Mouse (Mus musculus): ENCODE measurements around the gene Nit2. TPM values are rescaled to one million over a fixed set of nuclear protein-coding genes. Genes with fewer than 3 reads are reported as not detected.

The Nit2 gene
- polyA plus RNA-seq, 1 experiment, result 18.4 TPM

DNA sequence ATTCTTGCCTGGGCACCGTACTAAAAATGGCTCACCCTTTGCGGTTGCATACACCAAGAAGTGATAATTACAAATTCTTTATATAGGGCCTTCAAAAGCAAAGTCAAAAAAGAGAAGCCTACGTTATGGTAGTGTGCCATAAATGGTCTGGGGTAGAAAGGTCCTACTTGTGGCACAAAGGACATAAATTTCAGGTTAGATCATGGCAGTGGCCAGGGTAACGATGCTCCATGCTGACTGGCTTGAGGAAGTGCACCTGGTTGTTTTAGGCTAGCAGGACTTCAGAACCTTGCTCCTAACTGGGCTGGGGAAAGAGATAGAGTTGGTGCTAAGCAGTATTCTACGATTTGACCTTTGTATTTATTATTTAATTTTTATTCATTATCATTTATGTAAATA lies 372 bp upstream of the Nit2 start:
- H3K27me3 ChIP-seq (ENCODE audit: control insufficient read depth, insufficient read depth, low read length), result no peaks in the 10 kb centered on the region
- no peak overlapping the region for H3K4me3 ChIP-seq (ENCODE audit: control insufficient read depth, insufficient read depth, low read length)
- no peak overlapping the region for H3K27ac ChIP-seq (ENCODE audit: control insufficient read depth, insufficient read depth, low read length)
- peaks cover 6% of the 10 kb centered on the region; the same call in 1 of the 2 replicates for H3K36me3 ChIP-seq (ENCODE audit: control insufficient read depth, insufficient read depth, low read length)
- TF ChIP-seq POLR2A (IDR thresholded peaks at IDR 0.05; ENCODE audit: control insufficient read depth, extremely low read depth, insufficient read depth, low read length, poor library complexity), result no peak
- no peak for TF ChIP-seq CTCF (IDR thresholded peaks at IDR 0.05; ENCODE audit: borderline replicate concordance, control insufficient read depth, extremely low read depth, insufficient read depth, low read length, poor library complexity)
- H3K4me1 ChIP-seq (replicated peaks; ENCODE audit: control insufficient read depth, insufficient read depth, low read length), result peaks cover 2% of the 10 kb centered on the region
- 20% methylated on average over 5 of the region's 5 CpGs for WGBS
- DNase-seq, result no peak

DNA sequence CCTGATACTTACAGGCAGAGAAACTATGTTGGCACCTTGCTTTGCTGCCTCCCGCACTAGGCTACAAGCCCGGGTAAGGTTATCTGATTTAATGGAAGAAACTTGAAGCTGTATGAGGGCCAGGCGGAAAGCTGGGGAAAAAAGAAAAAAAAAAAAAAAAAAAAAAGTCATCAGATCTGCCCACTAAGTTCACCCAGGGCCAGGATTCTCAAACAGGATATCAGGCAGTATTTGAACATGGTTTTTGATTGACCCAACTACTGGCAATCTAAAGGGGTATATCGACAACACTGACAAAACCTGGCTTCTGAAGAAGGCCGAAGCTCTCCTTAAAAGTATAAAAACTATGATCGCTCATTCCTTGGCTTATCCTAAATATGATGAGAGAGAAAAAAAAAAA lies 1.1 kb downstream of the Nit2 start:
- H3K36me3 ChIP-seq (ENCODE audit: control insufficient read depth, insufficient read depth, low read length), result peaks cover under 1% of the 10 kb centered on the region; the same call in 1 of the 2 replicates
- TF ChIP-seq POLR2A (IDR thresholded peaks at IDR 0.05; ENCODE audit: control insufficient read depth, extremely low read depth, insufficient read depth, low read length, poor library complexity) (no peak), CTCF (IDR thresholded peaks at IDR 0.05; ENCODE audit: borderline replicate concordance, control insufficient read depth, extremely low read depth, insufficient read depth, low read length, poor library complexity) (no peak)
- H3K4me3 ChIP-seq (ENCODE audit: control insufficient read depth, insufficient read depth, low read length), result no peak overlapping the region
- H3K27me3 ChIP-seq (ENCODE audit: control insufficient read depth, insufficient read depth, low read length), result no peaks in the 10 kb centered on the region
- WGBS, result 91% methylated on average over 6 of the region's 6 CpGs
- no peak for DNase-seq
- peaks cover 2% of the 10 kb centered on the region for H3K4me1 ChIP-seq (replicated peaks; ENCODE audit: control insufficient read depth, insufficient read depth, low read length)
- no peak overlapping the region for H3K27ac ChIP-seq (ENCODE audit: control insufficient read depth, insufficient read depth, low read length)

DNA sequence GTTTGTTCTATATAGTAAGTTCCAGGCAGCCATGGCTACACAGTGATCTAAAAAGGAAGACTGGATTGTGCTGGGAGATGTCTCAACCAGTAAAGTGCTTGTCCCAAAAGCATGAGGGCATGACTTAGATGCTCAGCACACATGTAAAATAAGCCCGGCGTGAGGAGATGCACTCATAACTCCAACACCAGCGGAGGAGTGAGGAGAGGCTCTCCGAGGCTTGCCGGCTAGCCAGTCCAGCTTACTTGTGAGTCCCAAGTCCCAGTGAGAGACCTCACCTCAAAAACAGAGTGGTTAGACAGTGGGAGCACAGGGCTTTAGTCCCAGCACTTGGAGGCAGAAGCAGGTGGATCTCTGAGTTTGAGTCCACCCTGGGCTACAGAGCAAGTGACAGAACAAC lies 2.0 kb downstream of the Nit2 start:
- WGBS, result 99% methylated on average over 5 of the region's 5 CpGs
- TF ChIP-seq POLR2A (IDR thresholded peaks at IDR 0.05; ENCODE audit: control insufficient read depth, extremely low read depth, insufficient read depth, low read length, poor library complexity), result no peak
- no peak for TF ChIP-seq CTCF (IDR thresholded peaks at IDR 0.05; ENCODE audit: borderline replicate concordance, control insufficient read depth, extremely low read depth, insufficient read depth, low read length, poor library complexity)
- H3K4me1 ChIP-seq (replicated peaks; ENCODE audit: control insufficient read depth, insufficient read depth, low read length), result peaks cover 2% of the 10 kb centered on the region
- peaks cover under 1% of the 10 kb centered on the region; the same call in 1 of the 2 replicates for H3K36me3 ChIP-seq (ENCODE audit: control insufficient read depth, insufficient read depth, low read length)
- H3K27me3 ChIP-seq (ENCODE audit: control insufficient read depth, insufficient read depth, low read length), result no peaks in the 10 kb centered on the region
- no peak overlapping the region for H3K27ac ChIP-seq (ENCODE audit: control insufficient read depth, insufficient read depth, low read length)
- no peak overlapping the region for H3K4me3 ChIP-seq (ENCODE audit: control insufficient read depth, insufficient read depth, low read length)
- no peak for DNase-seq

DNA sequence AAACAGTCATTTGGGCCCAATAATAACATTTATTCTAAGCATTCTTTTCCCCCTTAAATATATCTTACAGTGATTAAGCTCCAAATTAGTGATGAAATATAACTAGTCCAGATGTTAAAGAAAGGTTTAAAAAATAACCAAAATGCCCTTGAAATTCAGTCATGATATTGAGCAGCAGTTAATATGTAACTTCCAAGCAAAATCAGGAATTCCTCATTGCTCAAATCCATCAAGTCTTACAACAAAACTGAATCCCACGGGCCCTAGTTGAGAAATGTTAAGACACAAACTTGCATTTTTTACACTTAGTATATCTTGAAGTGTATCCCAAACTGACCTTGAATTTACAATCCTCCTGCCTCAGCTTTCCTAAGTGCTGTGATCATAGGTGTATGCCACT lies 3.4 kb downstream of the Nit2 start:
- Histone ChIP-seq H3K4me3 (ENCODE audit: control insufficient read depth, insufficient read depth, low read length) (no peak overlapping the region), H3K36me3 (ENCODE audit: control insufficient read depth, insufficient read depth, low read length) (peaks cover 4% of the 10 kb centered on the region; the same call in 1 of the 2 replicates), H3K4me1 (replicated peaks; ENCODE audit: control insufficient read depth, insufficient read depth, low read length) (peaks cover 2% of the 10 kb centered on the region), H3K27ac (ENCODE audit: control insufficient read depth, insufficient read depth, low read length) (no peak overlapping the region), H3K27me3 (ENCODE audit: control insufficient read depth, insufficient read depth, low read length) (no peaks in the 10 kb centered on the region)
- TF ChIP-seq CTCF (IDR thresholded peaks at IDR 0.05; ENCODE audit: borderline replicate concordance, control insufficient read depth, extremely low read depth, insufficient read depth, low read length, poor library complexity) (no peak), POLR2A (IDR thresholded peaks at IDR 0.05; ENCODE audit: control insufficient read depth, extremely low read depth, insufficient read depth, low read length, poor library complexity) (no peak)
- DNase-seq, result no peak
- 91% methylated on average over 1 of the region's 1 CpGs for WGBS

DNA sequence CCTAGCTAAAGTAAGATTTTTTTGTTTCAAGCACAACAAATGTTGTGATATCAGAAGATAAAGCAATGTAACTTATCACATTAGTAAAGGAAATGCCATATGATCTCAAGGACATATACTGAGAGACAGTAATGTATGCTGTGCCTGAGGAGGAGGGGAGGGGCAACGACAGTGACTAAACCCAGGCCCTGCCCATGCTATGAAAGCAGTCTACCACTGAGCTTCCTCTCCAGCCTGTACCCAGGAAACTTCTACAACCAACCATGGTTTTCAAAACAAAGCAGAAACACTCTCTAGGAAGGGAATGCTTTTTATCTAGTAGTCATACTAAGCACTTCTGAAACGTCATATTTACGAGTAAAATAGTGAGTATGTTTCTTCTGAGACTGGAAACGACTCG lies 4.3 kb downstream of the Nit2 start:
- H3K36me3 ChIP-seq (ENCODE audit: control insufficient read depth, insufficient read depth, low read length), result peaks cover 4% of the 10 kb centered on the region; the same call in 1 of the 2 replicates
- TF ChIP-seq CTCF (IDR thresholded peaks at IDR 0.05; ENCODE audit: borderline replicate concordance, control insufficient read depth, extremely low read depth, insufficient read depth, low read length, poor library complexity) (no peak), POLR2A (IDR thresholded peaks at IDR 0.05; ENCODE audit: control insufficient read depth, extremely low read depth, insufficient read depth, low read length, poor library complexity) (no peak)

DNA sequence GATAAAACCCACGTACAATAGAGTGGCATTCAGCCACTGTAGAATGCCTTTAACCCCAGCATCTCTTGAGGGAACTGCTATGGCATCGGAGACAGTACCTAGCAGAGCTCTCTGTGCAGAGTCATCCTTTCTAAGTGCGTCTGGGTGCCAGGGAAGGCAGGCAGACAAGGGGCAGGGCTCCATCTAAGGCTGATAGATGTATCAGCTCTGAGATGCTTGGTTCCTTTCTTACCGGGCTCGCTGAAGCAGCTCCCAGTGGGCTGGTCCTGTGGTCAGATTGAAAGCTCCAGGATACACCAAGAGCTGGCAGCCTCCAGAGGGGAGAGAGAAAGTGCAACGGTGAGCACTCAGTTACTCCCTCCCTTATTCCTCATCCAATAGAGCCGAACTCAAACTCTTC lies 7.3 kb downstream of the Nit2 start:
- 89% methylated on average over 7 of the region's 7 CpGs for WGBS
- no peaks in the 10 kb centered on the region for H3K4me1 ChIP-seq (replicated peaks; ENCODE audit: control insufficient read depth, insufficient read depth, low read length)
- no peaks in the 10 kb centered on the region for H3K27me3 ChIP-seq (ENCODE audit: control insufficient read depth, insufficient read depth, low read length)
- peaks cover 21% of the 10 kb centered on the region for H3K36me3 ChIP-seq (ENCODE audit: control insufficient read depth, insufficient read depth, low read length)
- no peak for DNase-seq
- no peak overlapping the region for H3K27ac ChIP-seq (ENCODE audit: control insufficient read depth, insufficient read depth, low read length)
- no peak overlapping the region for H3K4me3 ChIP-seq (ENCODE audit: control insufficient read depth, insufficient read depth, low read length)
- TF ChIP-seq CTCF (IDR thresholded peaks at IDR 0.05; ENCODE audit: borderline replicate concordance, control insufficient read depth, extremely low read depth, insufficient read depth, low read length, poor library complexity) (no peak), POLR2A (IDR thresholded peaks at IDR 0.05; ENCODE audit: control insufficient read depth, extremely low read depth, insufficient read depth, low read length, poor library complexity) (no peak)

More for the DNA sequence above, 4.3 kb downstream of the Nit2 start:
- Histone ChIP-seq H3K27me3 (ENCODE audit: control insufficient read depth, insufficient read depth, low read length) (no peaks in the 10 kb centered on the region), H3K4me3 (ENCODE audit: control insufficient read depth, insufficient read depth, low read length) (no peak overlapping the region), H3K27ac (ENCODE audit: control insufficient read depth, insufficient read depth, low read length) (no peak overlapping the region), H3K4me1 (replicated peaks; ENCODE audit: control insufficient read depth, insufficient read depth, low read length) (peaks cover 2% of the 10 kb centered on the region)
- DNase-seq, result no peak
- 87% methylated on average over 5 of the region's 5 CpGs for WGBS

DNA sequence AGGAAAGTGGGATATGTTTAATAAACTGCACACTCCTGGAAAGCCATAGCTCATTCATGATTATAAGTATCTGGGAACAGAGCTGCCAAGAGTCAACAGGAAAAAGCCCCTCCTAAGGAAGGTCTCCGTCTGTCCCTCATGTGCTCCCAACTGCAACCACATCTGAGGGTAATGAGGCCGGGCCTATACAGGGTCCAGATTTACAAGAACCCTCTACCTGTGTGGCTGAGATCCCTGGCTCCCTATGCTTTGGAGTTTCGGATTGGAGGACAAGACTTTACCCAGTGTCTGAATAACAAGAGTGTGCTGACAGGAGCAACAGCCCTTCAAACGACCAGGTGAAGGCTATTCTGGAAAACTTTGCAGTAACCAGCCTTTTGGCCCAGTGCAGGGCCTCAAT lies 9.4 kb downstream of the Nit2 start:
- Histone ChIP-seq H3K4me1 (replicated peaks; ENCODE audit: control insufficient read depth, insufficient read depth, low read length) (no peaks in the 10 kb centered on the region), H3K27ac (ENCODE audit: control insufficient read depth, insufficient read depth, low read length) (no peak overlapping the region), H3K36me3 (ENCODE audit: control insufficient read depth, insufficient read depth, low read length) (peaks cover 29% of the 10 kb centered on the region), H3K27me3 (ENCODE audit: control insufficient read depth, insufficient read depth, low read length) (no peaks in the 10 kb centered on the region), H3K4me3 (ENCODE audit: control insufficient read depth, insufficient read depth, low read length) (no peak overlapping the region)
- no peak for DNase-seq
- TF ChIP-seq CTCF (IDR thresholded peaks at IDR 0.05; ENCODE audit: borderline replicate concordance, control insufficient read depth, extremely low read depth, insufficient read depth, low read length, poor library complexity) (no peak), POLR2A (IDR thresholded peaks at IDR 0.05; ENCODE audit: control insufficient read depth, extremely low read depth, insufficient read depth, low read length, poor library complexity) (no peak)
- WGBS, result 90% methylated on average over 4 of the region's 4 CpGs
